ENCODE assay signal across 8 mouse cellular contexts in genomic region chr16:4593971-4594813, GRCm38 (mm10). TPM values are rescaled to one million over a fixed set of nuclear protein-coding genes. Genes with fewer than 3 reads are reported as not detected.
DNase-seq lines count a peak whose midpoint lies in the region; ATAC-seq and TF ChIP-seq lines count a peak whose summit lies in the region.

Gene Glis2 (plus strand): TSS chr16:4594713.

- peaks cover 55% of the 10 kb centered on the region for H3K4me1 ChIP-seq in heart, embryonic 11.5 days (ENCODE audit: control insufficient read depth, insufficient read depth, low read length)
- H3K4me1 ChIP-seq in kidney, embryonic 15.5 days = peaks cover 64% of the 10 kb centered on the region
- H3K4me1 ChIP-seq in lung, adult 2 months (ENCODE audit: control insufficient read depth, insufficient read depth, low read length) = peaks cover 18% of the 10 kb centered on the region

- 2% methylated on average over 25 of the region's 74 CpGs for WGBS in heart, embryonic 11.5 days (ENCODE audit: insufficient replicate concordance)
- under 1% methylated on average over 45 of the region's 74 CpGs for WGBS in kidney, embryonic 15.5 days
- WGBS in lung, adult 2 months = 1% methylated on average over 21 of the region's 74 CpGs

- peaks cover 50% of the 10 kb centered on the region for H3K79me3 ChIP-seq in C2C12 (ENCODE audit: low read depth)

- no peaks in the 10 kb centered on the region for H3K27me3 ChIP-seq in C2C12 (ENCODE audit: control insufficient read depth, insufficient read depth, insufficient read length)
- H3K27me3 ChIP-seq in Patski = no peaks in the 10 kb centered on the region
- H3K27me3 ChIP-seq in heart, embryonic 11.5 days (ENCODE audit: control insufficient read depth, insufficient read depth, low read length) = no peaks in the 10 kb centered on the region
- no peaks in the 10 kb centered on the region for H3K27me3 ChIP-seq in kidney, embryonic 15.5 days

- CTCF ChIA-PET in Patski (lab: Charles Lee) = interaction anchor here (1.2 to 6.8 kb wide), 6 partner anchors 9 to 73 kb away, joined by 3 to 94 read pairs (median 4); no protein-coding TSS in a partner anchor

- peak; percentile 59 for ATAC-seq in Patski
- peak; percentile 82 for ATAC-seq in heart, embryonic 11.5 days (replicated peaks; ENCODE audit: insufficient number of reproducible peaks, low FRiP score, low TSS enrichment)
- peak; percentile 87 for ATAC-seq in kidney, embryonic 15.5 days (replicated peaks; ENCODE audit: low FRiP score)

- no peak for DNase-seq in Patski (ENCODE audit: low read depth, low spot score)
- DNase-seq in embryo, embryonic 10 days (ENCODE audit: low spot score) = peak; percentile 89
- DNase-seq in lung, adult 2 months = peak; percentile 65
- DNase-seq in ovary, postnatal 36 days (ENCODE audit: low spot score) = peak; percentile 76
- DNase-seq in spleen, postnatal 10 days (ENCODE audit: low spot score in 2 of 2) = no peak

- H3K27ac ChIP-seq in heart, embryonic 11.5 days (ENCODE audit: low read depth, low read length) = peak within 1 kb of the TSS; percentile 95
- H3K27ac ChIP-seq in kidney, embryonic 15.5 days = peak within 1 kb of the TSS; percentile 97

- in situ Hi-C loops in Patski (cut with MboI; ENCODE audit: low pct_unique_long_range_greater_than_20kb) = no loop called here

- POLR2A ChIA-PET in Patski (lab: Charles Lee) = interaction anchor here (1.1 to 5.6 kb wide), 2 partner anchors 9 to 12 kb away, joined by 3 to 34 read pairs; no protein-coding TSS in a partner anchor

- TF ChIP-seq POLR2A in lung, adult 2 months (IDR thresholded peaks at IDR 0.05; ENCODE audit: borderline replicate concordance, extremely low read depth, low read depth, low read length) = peak; percentile 45; the same call in 1 of the 2 replicates

- peak within 1 kb of the TSS; percentile 98 for H3K4me2 ChIP-seq in heart, embryonic 11.5 days
- H3K4me2 ChIP-seq in kidney, embryonic 15.5 days = peak within 1 kb of the TSS; percentile 88

- peaks cover 72% of the 10 kb centered on the region for H3K79me2 ChIP-seq in C2C12 (ENCODE audit: control insufficient read depth, insufficient read depth)

- peak within 1 kb of the TSS; percentile 95 for H3K9ac ChIP-seq in heart, embryonic 11.5 days (ENCODE audit: low read depth, low read length)
- H3K9ac ChIP-seq in kidney, embryonic 15.5 days = peak within 1 kb of the TSS; percentile 92

- TF ChIP-seq CTCF in C2C12 (IDR thresholded peaks at IDR 0.05; ENCODE audit: control insufficient read depth, insufficient read depth, insufficient read length) (no peak), Patski (IDR thresholded peaks at IDR 0.05) (no peak)
- TF ChIP-seq CTCF in lung, adult 2 months (IDR thresholded peaks at IDR 0.05; ENCODE audit: insufficient read depth, low read length) = no peak

- H3K36me3 ChIP-seq in C2C12 (ENCODE audit: control insufficient read depth, insufficient read depth) = peaks cover 9% of the 10 kb centered on the region
- peaks cover 5% of the 10 kb centered on the region for H3K36me3 ChIP-seq in heart, embryonic 11.5 days (ENCODE audit: control insufficient read depth, insufficient read depth, low read length)
- peaks cover 18% of the 10 kb centered on the region for H3K36me3 ChIP-seq in kidney, embryonic 15.5 days

- H3K4me3 ChIP-seq in C2C12 (ENCODE audit: insufficient read depth, poor library complexity, severe bottlenecking) = peak within 1 kb of the TSS; percentile 61
- H3K4me3 ChIP-seq in heart, embryonic 11.5 days (ENCODE audit: low read depth, low read length) = peak within 1 kb of the TSS; percentile 91
- H3K4me3 ChIP-seq in kidney, embryonic 15.5 days (replicated peaks) = peak within 1 kb of the TSS; percentile 79
- peak within 1 kb of the TSS; percentile 85 for H3K4me3 ChIP-seq in lung, adult 2 months (replicated peaks; ENCODE audit: extremely low read depth, low read depth, low read length)

- no peaks in the 10 kb centered on the region for H3K9me3 ChIP-seq in heart, embryonic 11.5 days (replicated peaks; ENCODE audit: control insufficient read depth, low read length)
- H3K9me3 ChIP-seq in kidney, embryonic 15.5 days (replicated peaks) = no peaks in the 10 kb centered on the region

- H3ac ChIP-seq in C2C12 (ENCODE audit: control insufficient read depth, insufficient read length, low read depth) = peak within 1 kb of the TSS; percentile 99

TF ChIP-seq in C2C12, 6 proteins besides CTCF, POLR2A, EP300 and RAD21:
- no peak for TF ChIP-seq MYOD1 (IDR thresholded peaks at IDR 0.05; ENCODE audit: control insufficient read depth, insufficient read length, low read depth)
- TF ChIP-seq MYOG (IDR thresholded peaks at IDR 0.05; ENCODE audit: control insufficient read depth, extremely low read depth, insufficient read length) = no peak
- TF ChIP-seq MAX (IDR thresholded peaks at IDR 0.05) = no peak
- TF ChIP-seq FOSL1 (IDR thresholded peaks at IDR 0.05; ENCODE audit: insufficient read depth, low read length, poor library complexity, severe bottlenecking) = no peak
- TF ChIP-seq USF1 (IDR thresholded peaks at IDR 0.05; ENCODE audit: low read depth) = no peak
- TF ChIP-seq CEBPB (IDR thresholded peaks at IDR 0.05; ENCODE audit: low read depth) = no peak

RNA-seq across cellular contexts. Expression of gene Glis2, which starts in this region (rescaled TPM):
- polyA plus RNA-seq in C2C12 (2012; fragmentation: generic; extraction: Trizol) = 23.6 TPM
- polyA plus RNA-seq in Patski (2021) = 87.1 TPM
- 19.3 and 23.3 TPM in 2 replicates for polyA plus RNA-seq in heart, embryonic 11.5 days (2014; fragmentation: Nextera tagmentation; extraction: Ambion mirVana)
- polyA plus RNA-seq in kidney, embryonic 15.5 days (2015; fragmentation: Nextera tagmentation; extraction: Ambion mirVana) = 41.2 and 43.8 TPM in 2 replicates
- polyA plus RNA-seq in lung, adult 2 months (2012; rRNA removed) = 66.5 and 76.4 TPM in 2 replicates

Comparison
In these comparisons a context has a peak if more than half of its experiments do, and no peak if none do; other contexts are left out.
1. DNase-seq: peak in embryo, embryonic 10 days (single experiment), lung, adult 2 months (single experiment) and ovary, postnatal 36 days (single experiment); none in Patski (single experiment) and spleen, postnatal 10 days (0 of 2).
2. Peak in every context shown above with its lines, with median percentiles within 50 percentile points of each other: H3K4me3 ChIP-seq and ATAC-seq.